Mouse (Mus musculus) lung, postnatal 0 days (tissue): ENCODE measurements at regions not wholly inside any gene's neighbourhood (a gene's known extent, or its start where the extent isn't known, plus 50 kb on each side); places are given as distances from the start of the nearest gene placed in this dataset.

ENCODE experiments used
- CTCF ChIP-seq: IDR thresholded peaks from 2 replicates; pipeline ENCODE4 v1.5.1; 2016; ENCODE audit warnings: antibody characterized with exemption, mild to moderate bottlenecking
- EP300 ChIP-seq: IDR thresholded peaks from 2 replicates; pipeline ENCODE4 v1.6.1; 2016; ENCODE audit warnings: antibody characterized with exemption, mild to moderate bottlenecking, control low read depth

DNA sequence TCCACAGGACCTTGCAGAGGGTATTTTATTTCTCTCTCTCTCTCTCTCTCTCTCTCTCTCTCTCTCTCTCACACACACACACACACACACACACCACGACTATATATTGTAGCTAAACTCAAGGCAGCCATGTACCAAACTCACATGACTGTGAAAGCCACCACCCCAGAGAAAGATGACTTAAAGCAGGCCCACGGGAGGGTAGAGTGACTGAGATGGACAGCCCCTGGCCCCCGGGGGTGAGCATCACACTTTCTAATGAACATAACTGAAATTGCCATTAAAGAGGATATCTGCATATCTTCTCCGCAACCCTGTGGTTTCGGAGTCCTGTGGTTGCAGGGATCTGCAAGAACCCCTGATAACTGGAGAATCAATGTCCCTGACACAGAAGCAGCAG, 197.1 kb upstream of the Spdye4c start:
- TF ChIP-seq CTCF (no peak), EP300 (no peak)
